Mouse (Mus musculus): ENCODE results near the gene Cacna1i.
A peak's percentile ranks its signal among the peaks of the same experiment; 100 is the strongest.

Cacna1i gene

DNA sequence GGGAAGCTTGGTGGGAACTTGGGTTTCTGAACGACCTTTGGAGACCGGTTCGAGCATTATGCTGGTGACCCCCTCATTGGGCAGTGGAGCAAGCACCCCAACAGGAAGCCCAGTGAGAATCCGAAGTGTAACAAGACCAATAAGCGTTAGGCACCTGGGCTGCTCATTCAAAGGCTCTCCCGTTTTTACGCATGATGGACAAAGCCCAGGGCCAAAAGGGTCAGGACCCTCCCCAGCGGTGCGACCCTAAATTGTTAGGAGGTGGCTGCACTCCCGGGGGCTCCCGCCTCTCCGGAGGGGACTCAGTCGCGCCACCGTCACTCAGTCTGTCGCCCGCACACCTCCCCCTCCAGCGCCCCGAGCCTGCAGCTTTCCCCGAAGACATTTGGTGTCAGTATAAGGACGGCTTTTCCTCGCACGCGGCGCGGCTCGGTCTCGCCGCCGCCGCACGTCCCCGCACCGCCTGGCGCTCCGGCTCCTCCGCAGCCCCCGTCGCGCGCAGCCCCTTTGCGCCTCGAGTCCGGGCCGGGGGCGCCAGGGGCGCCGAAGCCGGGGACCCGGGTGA, at the start of gene Cacna1i:
TSS of gene Cacna1i (plus strand) at position 388 of the 565 bp plus-strand sequence.
- DNase-seq, result no peak

DNA sequence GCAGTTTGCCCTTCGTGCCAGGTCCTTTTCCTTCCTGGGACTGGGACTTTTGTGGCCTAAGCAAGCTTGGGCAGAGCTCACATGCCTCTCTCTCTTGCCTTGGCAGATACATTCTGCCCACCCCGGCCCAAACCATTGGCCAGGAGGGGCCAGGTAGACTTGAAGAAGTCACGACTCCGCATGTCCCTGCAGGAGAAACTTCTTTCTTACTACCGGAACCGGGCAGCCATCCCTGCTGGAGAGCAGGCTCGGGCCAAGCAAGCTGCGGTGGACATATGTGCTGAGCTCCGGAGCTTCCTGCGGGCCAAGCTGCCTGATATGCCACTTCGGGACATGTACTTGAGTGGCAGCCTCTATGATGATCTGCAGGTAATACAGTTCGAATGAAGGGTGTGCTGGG, 38.9 kb upstream of the Cacna1i start:
- DNase-seq, result no peak

DNA sequence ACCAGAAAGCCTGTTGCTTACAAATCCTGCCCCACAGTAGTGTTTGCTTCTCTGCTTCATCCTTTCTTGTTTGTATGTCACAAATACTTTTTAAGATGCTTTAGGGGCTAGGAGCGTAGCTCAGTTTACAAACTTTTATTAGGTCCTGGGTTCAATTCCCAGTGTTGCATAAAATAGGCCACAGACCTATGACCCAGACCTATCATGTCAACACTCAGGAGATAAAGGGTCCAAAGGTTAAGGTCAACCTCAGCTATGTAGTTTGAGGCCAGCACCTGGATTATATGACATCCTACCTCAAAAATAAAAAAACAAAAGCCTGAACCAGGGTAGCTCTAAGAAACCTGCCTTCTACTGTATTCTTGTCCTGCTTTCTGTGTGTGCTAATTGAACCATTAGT, 38.4 kb upstream of the Cacna1i start:
- no peak for DNase-seq

DNA sequence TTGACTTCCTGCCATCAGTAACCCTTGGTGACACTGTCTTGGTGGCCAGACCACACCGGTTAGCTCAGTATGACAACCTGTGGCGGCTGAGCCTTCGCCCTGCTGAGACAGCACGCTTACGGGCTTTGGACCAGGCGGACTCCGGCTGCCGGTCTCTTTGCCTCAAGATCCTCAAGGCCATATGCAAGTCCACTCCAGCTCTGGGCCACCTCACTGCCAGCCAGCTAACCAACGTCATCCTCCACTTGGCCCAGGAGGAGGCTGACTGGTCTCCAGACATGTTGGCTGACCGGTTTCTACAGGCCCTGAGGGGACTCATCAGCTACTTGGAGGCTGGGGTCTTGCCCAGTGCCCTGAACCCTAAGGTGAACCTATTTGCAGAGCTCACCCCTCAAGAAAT, 37.4 kb upstream of the Cacna1i start:
- DNase-seq, result no peak

DNA sequence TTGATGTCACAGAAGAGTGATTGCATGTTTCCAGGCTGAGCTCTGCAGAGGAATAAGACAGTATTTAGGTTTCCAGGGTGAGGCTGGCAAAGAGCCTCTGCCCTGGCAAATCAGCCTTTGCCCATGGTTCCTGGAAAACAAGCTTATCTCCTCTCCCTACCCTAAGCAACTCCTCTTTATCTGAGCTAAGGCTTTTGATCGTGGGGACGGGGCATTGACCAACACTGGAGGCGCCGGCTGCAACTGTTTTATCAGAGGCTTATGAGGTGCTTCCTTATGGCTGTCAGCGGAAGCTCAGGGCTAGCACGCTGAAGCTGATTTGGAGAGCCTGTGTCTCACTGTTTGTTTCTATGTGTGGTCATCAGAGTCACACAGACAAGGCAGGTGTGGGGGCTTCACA, 36.5 kb upstream of the Cacna1i start:
- DNase-seq, result peak; percentile 87

DNA sequence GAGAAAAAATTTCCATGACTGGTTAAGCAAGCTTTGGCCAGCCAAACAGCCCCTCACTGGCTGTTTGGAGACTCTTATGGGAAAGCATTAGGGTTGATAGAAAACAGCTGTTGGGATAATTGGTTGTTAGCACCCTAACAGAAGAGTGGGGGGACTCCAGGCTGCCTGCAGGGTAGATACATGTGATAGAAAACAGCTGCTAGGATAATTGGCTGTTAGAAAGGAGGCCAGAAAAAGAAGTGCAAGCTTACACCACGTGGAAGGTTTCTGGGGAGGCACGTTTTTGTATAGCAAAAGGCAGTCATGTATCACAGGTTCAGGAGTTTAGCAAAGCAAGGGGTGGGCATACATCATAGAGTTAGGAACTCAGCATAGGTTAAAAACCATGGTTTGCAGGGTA, 33.5 kb upstream of the Cacna1i start:
- no peak for DNase-seq

DNA sequence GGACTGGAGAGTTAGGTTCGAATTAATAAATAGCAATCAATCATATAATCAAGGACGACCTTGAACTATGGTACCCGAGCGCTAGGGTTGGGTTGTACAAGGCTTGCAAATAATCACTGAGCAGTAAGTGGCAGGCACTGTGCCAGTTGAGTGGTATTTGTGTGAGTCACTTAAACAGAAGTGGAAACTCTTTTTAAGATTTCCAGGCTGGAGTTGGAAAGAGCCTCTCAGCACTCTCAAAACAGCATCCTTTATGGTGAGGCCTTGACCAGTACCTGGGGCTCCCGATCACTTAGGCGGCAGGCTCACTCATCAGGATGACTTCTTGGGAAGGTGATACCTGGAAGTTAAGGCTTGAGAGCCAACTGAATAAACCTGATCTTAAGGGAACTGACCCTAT, 32.8 kb upstream of the Cacna1i start:
- no peak for DNase-seq

DNA sequence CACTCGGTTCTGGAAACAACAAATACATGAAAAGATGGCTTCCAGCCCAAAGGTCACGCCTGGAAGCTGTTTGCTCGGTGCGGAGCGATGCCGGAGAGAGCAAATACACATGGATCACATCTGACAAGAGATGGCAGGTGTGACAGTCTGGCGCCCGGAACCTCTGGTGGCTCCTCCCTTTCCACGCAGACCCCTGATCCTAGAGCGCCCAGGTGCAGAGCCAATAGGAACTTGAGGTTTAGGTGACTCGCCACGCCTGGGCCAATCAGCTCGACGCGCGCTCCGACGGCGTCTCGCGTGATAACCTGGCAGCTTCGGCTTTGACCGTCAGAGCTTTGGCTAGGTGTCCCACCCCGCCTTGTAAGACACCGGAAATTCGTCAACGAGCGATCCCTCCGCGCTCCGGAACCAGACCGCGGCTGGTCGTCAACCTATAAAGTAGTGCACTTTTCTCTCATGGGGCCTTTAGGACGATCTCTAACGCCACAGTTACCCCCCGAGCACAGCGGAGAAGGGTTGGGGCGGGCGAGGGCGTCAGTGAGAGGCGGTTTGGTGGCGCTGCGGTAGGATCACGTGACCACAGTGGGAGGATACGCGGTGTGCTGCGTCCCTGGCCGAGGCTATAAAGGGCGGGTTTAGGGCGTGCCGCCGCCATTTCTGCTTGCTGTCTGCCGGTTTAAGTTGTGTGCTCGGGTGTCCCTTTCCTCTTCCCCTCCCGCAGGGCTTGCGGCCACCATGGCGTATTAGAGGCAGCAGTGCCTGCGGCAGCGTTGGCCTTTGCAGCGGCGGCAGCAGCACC, 32.0 kb upstream of the Cacna1i start, which contains the start of gene Atf4:
TSS of gene Atf4 (plus strand) at position 338 of the 799 bp plus-strand sequence.
- peak; percentile 98 for DNase-seq

DNA sequence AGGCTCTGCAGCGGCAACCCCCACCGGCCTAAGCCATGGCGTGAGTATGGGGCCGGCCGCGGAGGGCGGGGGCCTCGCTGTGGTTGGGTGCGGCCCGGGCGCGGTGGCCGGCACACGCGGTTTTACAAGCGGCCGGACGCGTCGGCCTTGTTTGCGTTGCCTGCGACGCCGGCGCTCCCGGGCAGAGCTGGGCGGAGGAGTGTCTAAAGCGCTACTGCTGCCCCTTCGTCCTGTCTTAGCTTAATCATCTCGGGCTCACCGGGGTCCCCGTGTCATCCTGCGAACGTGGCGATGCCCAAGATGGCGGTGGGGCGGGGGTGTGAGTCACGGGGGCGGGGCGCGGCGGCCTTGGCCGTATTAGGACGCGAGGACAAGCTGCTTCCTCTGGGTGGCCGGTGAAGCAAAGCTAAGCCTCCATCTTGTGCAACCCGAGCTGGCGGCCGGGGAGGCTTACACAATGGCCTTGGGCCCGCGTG, 31.4 kb upstream of the Cacna1i start:
- DNase-seq, result peak; percentile 89

DNA sequence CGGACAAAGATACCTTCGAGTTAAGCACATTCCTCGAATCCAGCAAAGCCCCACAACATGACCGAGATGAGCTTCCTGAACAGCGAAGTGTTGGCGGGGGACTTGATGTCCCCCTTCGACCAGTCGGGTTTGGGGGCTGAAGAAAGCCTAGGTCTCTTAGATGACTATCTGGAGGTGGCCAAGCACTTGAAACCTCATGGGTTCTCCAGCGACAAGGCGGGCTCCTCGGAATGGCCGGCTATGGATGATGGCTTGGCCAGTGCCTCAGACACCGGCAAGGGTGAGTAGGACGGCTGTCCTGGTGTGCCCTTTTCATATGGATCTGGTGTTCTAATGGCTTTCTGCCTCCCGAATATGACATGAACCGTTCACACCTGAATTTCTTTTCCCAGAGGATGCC, 30.8 kb upstream of the Cacna1i start:
- peak; percentile 28 for DNase-seq

DNA sequence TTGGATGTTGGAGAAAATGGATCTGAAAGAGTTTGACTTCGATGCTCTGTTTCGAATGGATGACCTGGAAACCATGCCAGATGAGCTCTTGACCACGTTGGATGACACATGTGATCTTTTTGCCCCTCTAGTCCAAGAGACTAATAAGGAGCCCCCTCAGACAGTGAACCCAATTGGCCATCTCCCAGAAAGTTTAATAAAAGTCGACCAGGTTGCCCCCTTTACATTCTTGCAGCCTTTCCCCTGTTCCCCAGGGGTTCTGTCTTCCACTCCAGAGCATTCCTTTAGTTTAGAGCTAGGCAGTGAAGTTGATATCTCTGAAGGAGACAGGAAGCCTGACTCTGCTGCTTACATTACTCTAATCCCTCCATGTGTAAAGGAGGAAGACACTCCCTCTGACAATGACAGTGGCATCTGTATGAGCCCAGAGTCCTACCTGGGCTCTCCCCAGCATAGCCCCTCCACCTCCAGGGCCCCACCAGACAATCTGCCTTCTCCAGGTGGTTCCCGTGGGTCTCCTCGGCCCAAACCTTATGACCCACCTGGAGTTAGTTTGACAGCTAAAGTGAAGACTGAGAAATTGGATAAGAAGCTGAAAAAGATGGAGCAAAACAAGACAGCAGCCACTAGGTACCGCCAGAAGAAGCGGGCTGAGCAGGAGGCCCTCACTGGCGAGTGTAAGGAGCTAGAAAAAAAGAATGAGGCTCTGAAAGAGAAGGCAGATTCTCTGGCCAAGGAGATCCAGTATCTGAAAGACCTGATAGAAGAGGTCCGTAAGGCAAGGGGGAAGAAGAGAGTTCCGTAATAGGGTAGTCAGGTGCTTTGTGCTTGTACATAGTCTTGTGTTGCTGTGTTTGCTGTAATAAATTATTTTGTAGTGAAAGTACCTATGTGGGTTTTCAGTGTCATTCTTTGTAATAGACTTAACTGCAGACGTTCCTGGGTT, 30.1 kb upstream of the Cacna1i start:
- DNase-seq, result no peak

DNA sequence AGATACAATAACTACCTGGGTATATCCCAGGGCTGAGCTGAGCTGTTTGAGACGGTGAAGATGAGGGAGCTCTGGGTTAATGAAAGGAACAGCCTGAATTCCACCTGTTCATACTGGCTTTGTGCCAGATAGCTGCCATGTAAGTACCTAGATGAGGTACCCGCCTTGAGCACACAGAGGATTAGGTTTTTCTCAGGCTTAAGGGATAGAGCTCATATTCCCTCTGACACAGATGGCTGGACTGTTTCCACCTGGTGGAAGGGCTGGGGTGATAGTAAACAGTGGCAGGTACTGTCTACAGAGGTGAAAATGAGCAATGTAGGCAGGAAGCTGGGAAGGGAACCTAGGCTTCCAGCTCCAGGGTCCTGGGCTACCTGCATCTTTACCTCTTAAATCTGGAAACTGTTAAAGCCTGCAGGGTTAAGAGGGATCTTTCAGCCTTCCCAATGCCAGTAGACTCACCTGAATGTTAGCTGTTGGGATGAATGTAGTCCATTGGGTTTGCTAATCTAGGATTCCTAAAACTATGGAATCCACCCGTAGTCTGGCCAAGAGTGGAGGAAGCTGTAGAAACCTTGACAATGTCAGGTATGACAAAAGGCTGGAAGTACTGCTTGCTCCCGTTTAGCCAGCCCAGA, 29.3 kb upstream of the Cacna1i start:
- no peak for DNase-seq

DNA sequence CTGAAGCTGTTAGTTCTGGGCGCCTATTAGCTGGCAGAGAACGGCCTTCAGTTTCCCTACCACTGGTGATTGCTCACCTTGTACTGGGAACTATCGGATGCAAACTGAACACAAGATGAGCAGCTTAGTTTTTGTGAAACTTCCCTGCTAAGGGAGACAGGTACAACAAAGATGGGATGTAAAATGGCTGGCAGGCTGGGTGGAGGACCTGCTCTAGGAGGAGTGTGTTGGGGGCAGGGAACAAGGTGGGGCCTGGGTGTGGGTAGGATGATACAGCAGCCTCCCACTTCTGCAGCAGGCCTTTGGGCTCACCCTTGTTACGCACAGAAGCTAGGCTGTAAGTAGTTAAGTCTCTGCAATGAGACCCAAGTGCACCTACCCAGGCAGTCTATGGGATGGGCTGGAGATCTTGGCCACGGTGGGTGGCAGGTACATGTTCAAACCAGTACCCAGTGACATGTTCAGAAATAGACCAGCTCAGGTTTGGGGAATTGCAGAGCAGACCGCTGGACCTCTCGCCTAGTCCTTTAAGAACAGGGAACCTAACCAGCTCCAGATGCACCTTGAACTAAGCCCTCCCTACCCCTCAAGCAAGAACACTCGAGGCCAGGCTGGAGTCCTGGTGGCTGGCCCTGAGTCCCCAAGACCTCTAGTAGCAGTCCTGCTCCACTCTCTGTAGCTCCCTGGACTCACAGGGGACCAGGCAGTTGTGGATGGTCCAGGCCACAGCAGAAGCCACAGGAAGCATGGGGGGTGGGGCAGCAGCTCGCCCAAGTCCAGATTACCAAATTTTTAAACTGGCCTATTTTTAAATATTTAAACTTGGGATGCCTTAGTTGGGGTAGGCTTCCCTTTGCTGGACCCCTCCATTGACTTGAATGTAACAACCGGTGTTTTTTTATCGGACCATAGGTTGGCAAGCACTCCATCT, 28.5 kb upstream of the Cacna1i start:
- peak; percentile 90 for DNase-seq

DNA sequence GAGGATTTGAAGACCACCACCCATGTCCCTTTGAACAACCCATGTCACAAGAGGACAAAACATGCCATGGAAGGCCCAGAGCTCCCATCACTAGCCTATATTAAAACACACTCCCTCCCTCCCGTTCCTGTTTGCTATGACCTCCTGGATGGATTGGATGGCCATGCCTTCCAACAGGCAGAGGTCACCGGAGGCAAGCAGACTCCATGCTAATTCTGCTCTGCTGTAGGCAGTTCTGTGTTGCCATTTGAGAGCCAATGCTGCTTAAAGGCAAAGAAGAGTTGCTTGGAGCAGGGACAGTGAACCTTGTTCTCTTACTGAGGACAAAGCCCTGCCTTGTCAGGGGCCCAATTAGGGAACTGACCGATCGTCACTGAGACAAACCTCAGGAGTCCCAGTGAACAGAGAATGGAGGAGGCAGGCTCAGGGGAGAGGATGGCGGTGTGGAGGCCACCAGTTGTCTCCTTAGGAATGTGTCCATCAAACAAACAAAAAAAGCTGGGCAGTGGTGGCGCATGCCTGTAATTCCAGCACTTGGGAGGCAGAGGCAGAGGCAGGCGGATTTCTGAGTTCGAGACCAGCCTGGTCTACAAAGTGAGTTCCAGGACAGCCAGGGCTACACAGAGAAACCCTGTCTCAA, 27.5 kb upstream of the Cacna1i start:
- no peak for DNase-seq

DNA sequence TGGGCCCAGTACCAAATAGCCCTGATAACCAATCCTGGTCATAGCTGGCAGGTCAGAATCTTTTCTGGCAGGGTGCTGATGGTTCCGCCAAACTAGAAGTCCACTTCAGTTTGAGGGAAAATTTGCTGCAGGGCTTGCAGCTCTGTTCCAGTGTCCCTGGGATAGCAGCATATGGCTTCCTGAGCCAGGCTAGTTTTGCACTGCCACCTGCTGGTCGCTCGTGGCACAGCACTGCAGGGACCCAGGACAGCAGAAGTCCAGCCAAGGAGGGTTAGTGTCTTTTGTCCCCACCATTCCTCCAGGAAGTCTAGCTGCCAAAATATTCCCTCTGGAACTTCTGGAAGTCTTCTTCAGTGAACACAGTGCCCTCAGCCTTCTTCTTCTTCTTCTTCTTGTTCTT, 26.4 kb upstream of the Cacna1i start:
- DNase-seq, result peak; percentile 88

DNA sequence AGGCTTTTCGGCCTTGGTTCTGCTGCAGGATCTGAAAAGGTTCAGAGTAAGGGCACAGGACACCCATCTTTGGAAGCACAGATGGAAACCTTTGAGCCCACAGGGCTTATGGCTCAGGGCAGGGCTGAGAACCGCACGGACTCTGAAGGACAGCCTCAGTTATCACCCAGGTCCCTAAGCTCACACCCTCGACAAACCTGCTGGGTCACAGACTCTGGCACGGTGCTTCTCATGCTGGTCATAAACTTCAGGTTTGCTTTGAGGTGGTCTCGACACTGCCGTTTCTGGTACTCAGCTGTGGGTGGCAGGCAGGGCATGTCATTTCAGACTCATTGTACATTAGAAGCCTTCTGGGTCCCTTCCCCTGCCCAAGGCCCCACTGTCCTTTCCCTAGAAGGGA, 25.9 kb upstream of the Cacna1i start:
- DNase-seq, result no peak

DNA sequence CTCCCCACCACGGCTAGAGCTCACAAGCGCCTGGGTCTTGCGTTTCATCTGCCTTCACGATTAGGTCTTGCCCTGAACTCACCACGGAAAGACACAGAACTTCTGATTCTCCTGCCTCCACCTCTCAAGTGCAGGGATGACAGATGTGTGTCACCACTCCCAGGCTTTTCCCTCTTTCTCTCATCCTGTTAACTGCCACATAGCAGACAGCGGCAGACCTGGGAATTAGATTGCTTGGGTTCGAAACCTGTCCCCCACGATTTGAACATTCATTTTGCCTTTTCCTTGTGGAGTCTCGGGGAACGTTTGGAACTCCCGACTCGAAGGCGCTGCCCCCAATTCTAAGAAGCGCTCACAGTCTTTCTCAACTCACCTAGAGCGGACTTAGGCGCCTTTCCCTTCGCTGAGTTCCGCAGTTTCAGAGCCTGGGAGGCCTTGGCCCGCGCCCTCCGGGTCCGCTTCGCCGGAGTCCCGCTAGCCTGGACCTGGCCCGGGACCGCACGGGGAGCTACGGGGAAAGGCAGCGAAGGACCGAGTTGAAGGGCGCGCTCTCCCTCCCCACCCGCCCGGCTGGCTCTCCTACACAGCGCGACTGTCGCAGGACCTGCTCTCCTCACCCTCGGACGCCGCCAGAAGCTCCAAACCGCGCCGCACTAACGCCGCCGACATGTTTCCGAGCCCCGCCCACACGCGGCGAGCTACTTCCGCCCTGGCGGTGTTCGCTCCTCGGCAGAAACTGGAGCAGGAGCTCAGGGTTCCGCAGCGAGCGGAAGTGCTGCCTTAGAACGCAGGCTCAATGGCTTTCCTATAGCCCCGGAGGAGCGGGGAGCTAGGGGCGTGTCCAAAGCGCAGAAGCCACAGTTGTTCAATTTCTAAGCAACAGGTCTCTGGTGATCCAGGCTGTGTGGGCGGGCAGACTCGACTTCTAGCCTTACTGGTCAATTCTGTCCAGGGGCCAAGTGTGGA, 23.1 kb upstream of the Cacna1i start, which contains the start of gene Rps19bp1:
TSS of gene Rps19bp1 (minus strand) at position 706 of the 966 bp plus-strand sequence.
- peak; percentile 95 for DNase-seq

DNA sequence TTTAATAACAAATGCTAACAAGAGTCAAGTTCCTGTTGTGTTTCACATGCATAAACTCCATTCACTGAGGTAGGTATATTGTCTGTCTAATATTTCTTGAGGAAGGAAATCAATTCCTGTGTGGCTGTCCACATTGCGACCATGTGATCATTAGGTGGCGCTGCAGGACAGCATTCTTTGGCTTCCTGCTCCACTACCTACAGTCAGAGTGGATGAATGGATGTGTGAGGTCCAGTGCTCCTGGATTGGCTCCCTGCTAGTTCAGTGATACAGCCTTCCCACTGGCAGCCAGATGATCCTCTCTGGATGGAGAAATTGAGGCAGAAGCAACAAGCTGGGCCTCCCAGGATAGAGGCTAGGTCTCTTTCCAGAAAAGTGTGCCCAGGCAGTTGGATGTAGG, 20.8 kb upstream of the Cacna1i start:
- peak; percentile 70 for DNase-seq

DNA sequence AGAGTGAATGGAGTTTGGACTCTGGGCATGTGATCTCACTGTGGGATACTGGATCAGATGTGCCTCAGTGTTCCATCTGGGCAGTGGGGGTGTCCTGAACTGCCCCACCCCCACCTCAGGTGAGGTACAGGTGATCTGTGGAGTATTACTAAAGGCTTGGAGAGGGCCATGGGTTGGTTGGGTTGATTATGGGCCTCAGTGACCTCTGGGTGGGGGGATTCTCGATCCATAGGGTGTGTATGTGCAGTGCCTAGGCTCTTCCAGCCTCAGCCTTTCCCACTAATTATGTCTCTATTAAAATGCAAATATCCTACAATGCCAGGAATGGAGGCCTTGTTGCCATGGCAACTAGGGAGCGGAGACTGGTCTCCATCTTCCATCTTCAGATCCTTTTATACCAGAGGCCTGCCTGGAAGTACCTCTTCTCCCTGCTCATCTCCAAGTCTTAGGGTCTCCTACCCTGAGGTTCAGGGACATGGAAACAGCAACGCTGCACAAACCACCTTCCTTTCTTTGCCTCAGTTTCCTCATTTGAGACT, 15.1 kb upstream of the Cacna1i start:
- no peak for DNase-seq
